Mouse (Mus musculus): ENCODE data around the gene Det1.
A peak's percentile ranks its signal among the peaks of the same experiment; 100 is the strongest.

Gene Det1

GRCm38 (mm10) chr7:78782639-78783581 is 64.2 kb downstream of the Det1 start, which contains the start of the genes Mrps11 and Mrpl46:
Gene Mrps11 (plus strand): TSS chr7:78783119.
Gene Mrpl46 (minus strand): TSS chr7:78783531.
- DNase-seq (ENCODE audit: low read depth, low spot score): peak; percentile 79

GRCm38 (mm10) chr7:78778741-78779140 is 68.3 kb downstream of the Det1 start:
- DNase-seq (ENCODE audit: low read depth, low spot score): no peak
